Mouse (Mus musculus) hindbrain, postnatal 0 days (tissue): ENCODE results near the gene Ccdc194. TPM values are rescaled to one million over a fixed set of nuclear protein-coding genes. Genes with fewer than 3 reads are reported as not detected.

Source experiments
- ATAC-seq: fragments of 200-750 bp; cut with Nextera tagmentation; 2 replicates; pipeline ENCODE4 v1.8.0; 2017; ENCODE audit warnings: mild to moderate bottlenecking, moderate TSS enrichment, moderate library complexity
- DNase-seq: peaks from one replicate; pipeline ENCODE4 v3.0.0-alpha.2; 2015; ENCODE audit warnings: low spot score
- H3K27ac ChIP-seq: fragments of 300-500 bp; sonication (generic); 2 replicates; pipeline ENCODE4 v1.5.1; 2014; ENCODE audit warnings: mild to moderate bottlenecking
- H3K27me3 ChIP-seq: fragments of 300-500 bp; sonication (generic); 2 replicates; pipeline ENCODE4 v1.6.1; 2014; ENCODE audit warnings: low read length, mixed read lengths; ENCODE audit not compliant: insufficient read depth
- H3K36me3 ChIP-seq: fragments of 300-500 bp; sonication (generic); 2 replicates; pipeline ENCODE4 v1.6.1; 2014; ENCODE audit warnings: low read length, mixed read lengths; ENCODE audit not compliant: insufficient read depth
- H3K4me1 ChIP-seq: fragments of 300-500 bp; sonication (generic); 2 replicates; pipeline ENCODE4 v1.6.1; 2014; ENCODE audit warnings: antibody characterized with exemption, low read length, mixed read lengths; ENCODE audit not compliant: insufficient read depth
- H3K4me2 ChIP-seq: fragments of 300-500 bp; sonication (generic); 2 replicates; pipeline ENCODE4 v1.6.1; 2014; ENCODE audit warnings: low read depth, mild to moderate bottlenecking, low read length, moderate library complexity, mixed read lengths
- H3K4me3 ChIP-seq: fragments of 300-500 bp; sonication (generic); 2 replicates; pipeline ENCODE4 v1.5.1; 2014; ENCODE audit warnings: low read length
- H3K9ac ChIP-seq: fragments of 300-500 bp; sonication (generic); replicated peaks from 2 replicates; pipeline ENCODE4 v1.6.1; 2014; ENCODE audit warnings: mild to moderate bottlenecking, low read length, moderate library complexity, mixed read lengths
- H3K9me3 ChIP-seq: fragments of 300-500 bp; sonication (generic); 2 replicates; pipeline ENCODE4 v1.6.1; 2016; ENCODE audit warnings: low read length, mixed read lengths
- CTCF ChIP-seq: IDR thresholded peaks from 2 replicates; pipeline ENCODE4 v1.5.1; 2016; ENCODE audit warnings: antibody characterized with exemption, control low read depth, low read depth
- WGBS: fragments of 180-500 bp; shearing (Covaris S2); extraction: QIAGEN DNeasy Blood & Tissue Kit; methylation state at CpG from one replicate; pipeline ENCODE4 v1.1.7; 2014; 5-methylcytosine and 5-hydroxymethylcytosine counted together
- polyA plus RNA-seq: library from polyadenylated mRNA; unstranded; fragments of >200 nt; fragmentation: Nextera tagmentation; extraction: Ambion mirVana; gene quantifications from 2 replicates; pipeline ENCODE4 v1.2.1, GENCODE M21; 2015
- total RNA-seq: library from RNA; depleted of rRNA; stranded (reverse); fragments of >200 nt; gene quantifications from 2 replicates; pipeline ENCODE4 v1.2.3, GENCODE M21; 2014

Ccdc194 gene
- total and polyA plus RNA-seq, 2 experiments from 2014 or later: 0.13 TPM; not detected in 1

- Histone ChIP-seq H3K36me3 (peaks cover 22% of the 10 kb centered on the region), H3K9ac (no peak overlapping the region), H3K4me1 (peaks cover 12% of the 10 kb centered on the region), H3K27me3 (no peaks in the 10 kb centered on the region), H3K9me3 (no peaks in the 10 kb centered on the region), H3K27ac (no peak overlapping the region), H3K4me3 (no peak overlapping the region), H3K4me2 (no peak overlapping the region)
- 51% methylated on average over 8 of the region's 8 CpGs for WGBS
- ATAC-seq (no peak), DNase-seq (no peak)
- TF ChIP-seq CTCF: no peak
These were observed 41.6 kb downstream of the Ccdc194 start for GRCm38 (mm10) chr8:71483932-71484331.

GRCm38 (mm10) chr8:71478943-71479342 lies 46.6 kb downstream of the Ccdc194 start:
- Histone ChIP-seq H3K4me1 (no peaks in the 10 kb centered on the region), H3K27ac (no peak overlapping the region), H3K36me3 (peaks cover 37% of the 10 kb centered on the region), H3K27me3 (no peaks in the 10 kb centered on the region), H3K9me3 (no peaks in the 10 kb centered on the region), H3K9ac (no peak overlapping the region), H3K4me2 (no peak overlapping the region), H3K4me3 (no peak overlapping the region)
- 91% methylated on average over 11 of the region's 11 CpGs for WGBS
- DNase-seq: no peak
- TF ChIP-seq CTCF: no peak
- no peak for ATAC-seq

GRCm38 (mm10) chr8:71477196-71477845 lies 48.2 kb downstream of the Ccdc194 start:
- H3K9ac ChIP-seq: peak overlapping the region; percentile 70
- H3K27me3 ChIP-seq: no peaks in the 10 kb centered on the region
- WGBS: 41% methylated on average over 14 of the region's 14 CpGs
- ATAC-seq (peak; percentile 44), DNase-seq (peak; percentile 75)
- peak overlapping the region; percentile 51 for H3K4me3 ChIP-seq
- TF ChIP-seq CTCF: peak; percentile 70
- peaks cover 51% of the 10 kb centered on the region for H3K36me3 ChIP-seq
- H3K9me3 ChIP-seq: no peaks in the 10 kb centered on the region
- peak overlapping the region; percentile 71 for H3K4me2 ChIP-seq
- H3K27ac ChIP-seq: peak overlapping the region; percentile 90
- H3K4me1 ChIP-seq: no peaks in the 10 kb centered on the region

- Histone ChIP-seq H3K9me3 (no peaks in the 10 kb centered on the region), H3K4me2 (peak overlapping the region; percentile 71), H3K4me3 (peak overlapping the region; percentile 51), H3K27me3 (no peaks in the 10 kb centered on the region), H3K27ac (peak overlapping the region; percentile 90), H3K9ac (peak overlapping the region; percentile 70), H3K36me3 (peaks cover 50% of the 10 kb centered on the region), H3K4me1 (no peaks in the 10 kb centered on the region)
- peak; percentile 92 for DNase-seq
- under 1% methylated on average over 90 of the region's 121 CpGs for WGBS
- peak; percentile 76 for ATAC-seq
- TF ChIP-seq CTCF: no peak
These were observed 49.2 kb downstream of the Ccdc194 start for GRCm38 (mm10) chr8:71476099-71476940.

GRCm38 (mm10) chr8:71475702-71476075 lies 49.8 kb downstream of the Ccdc194 start:
- Histone ChIP-seq H3K4me1 (no peaks in the 10 kb centered on the region), H3K36me3 (peaks cover 51% of the 10 kb centered on the region), H3K27me3 (no peaks in the 10 kb centered on the region), H3K4me3 (peak overlapping the region; percentile 51), H3K27ac (peak overlapping the region; percentile 90), H3K4me2 (peak overlapping the region; percentile 71), H3K9me3 (no peaks in the 10 kb centered on the region), H3K9ac (peak overlapping the region; percentile 70)
- WGBS: 23% methylated on average over 4 of the region's 4 CpGs
- no peak for DNase-seq
- ATAC-seq: no peak
- TF ChIP-seq CTCF: no peak

GRCm38 (mm10) chr8:71474785-71475701 lies 50.5 kb downstream of the Ccdc194 start:
- H3K4me3 ChIP-seq: no peak overlapping the region
- WGBS: 81% methylated on average over 25 of the region's 25 CpGs
- peaks cover 44% of the 10 kb centered on the region for H3K36me3 ChIP-seq
- TF ChIP-seq CTCF: no peak
- H3K4me2 ChIP-seq: no peak overlapping the region
- H3K9ac ChIP-seq: no peak overlapping the region
- no peak for ATAC-seq
- DNase-seq: no peak
- peak overlapping the region; percentile 90; the same call in 1 of the 2 replicates for H3K27ac ChIP-seq
- H3K27me3 ChIP-seq: no peaks in the 10 kb centered on the region
- H3K9me3 ChIP-seq: no peaks in the 10 kb centered on the region
- H3K4me1 ChIP-seq: no peaks in the 10 kb centered on the region
